In genomic region chr4:134315470-134315869, GRCm38 (mm10) we compare ENCODE assay signal across 17 mouse cellular contexts. TPM values are rescaled to one million over a fixed set of nuclear protein-coding genes. Genes with fewer than 3 reads are reported as not detected.
DNase-seq lines count a peak whose midpoint lies in the region; ATAC-seq and TF ChIP-seq lines count a peak whose summit lies in the region.
"Had no signal": no experiment of that assay in that cellular context is flagged by ENCODE, and none has a peak within 500 bp of the region (broad histone marks: within the 10 kb centered on the region; RNA-seq: fewer than 3 reads in every experiment).

No protein-coding gene starts in this region.

- no peak for DNase-seq in kidney, adult 2 months
- DNase-seq in embryonic facial prominence, embryonic 14.5 days (ENCODE audit: low spot score) = no peak
- peak; percentile 82 for DNase-seq in heart, postnatal 0 days (ENCODE audit: low spot score)
- no peak for DNase-seq in adipocyte (ENCODE audit: low spot score)
- DNase-seq: cerebellum, adult 9-11 months; lung, adult 2 months; thymus, adult 2 months had no signal

- H3K4me3 ChIP-seq in kidney, embryonic 14.5 days (ENCODE audit: low read length) = no peak overlapping the region
- H3K4me3 ChIP-seq in kidney, adult 2 months (ENCODE audit: insufficient read depth, low read depth, low read length) = no peak overlapping the region
- peak overlapping the region; percentile 67 for H3K4me3 ChIP-seq in E14TG2a.4 (replicated peaks; ENCODE audit: low read length)
- 0 out of 2 replicates have a peak overlapping the region, but pooled peaks have one; percentile 5 for H3K4me3 ChIP-seq in embryonic facial prominence, embryonic 14.5 days (ENCODE audit: low read depth, low read length)
- peak overlapping the region; percentile 63 for H3K4me3 ChIP-seq in heart, postnatal 0 days (ENCODE audit: low read depth, low read length)

- no peak overlapping the region for H3K27ac ChIP-seq in kidney, embryonic 14.5 days (ENCODE audit: low read depth, low read length)
- no peak overlapping the region for H3K27ac ChIP-seq in kidney, adult 2 months (ENCODE audit: insufficient read depth, low read depth, low read length)
- no peak overlapping the region for H3K27ac ChIP-seq in embryonic facial prominence, embryonic 14.5 days (replicated peaks; ENCODE audit: low read depth, low read length)
- H3K27ac ChIP-seq in heart, postnatal 0 days (ENCODE audit: low read depth) = peak overlapping the region; percentile 94
- H3K27ac ChIP-seq: kidney, postnatal 0 days had no signal

- no peaks in the 10 kb centered on the region for H3K36me3 ChIP-seq in kidney, embryonic 14.5 days (ENCODE audit: control insufficient read depth, insufficient read depth, low read length)
- no peaks in the 10 kb centered on the region for H3K36me3 ChIP-seq in kidney, adult 2 months (ENCODE audit: control insufficient read depth, insufficient read depth, low read length)
- no peaks in the 10 kb centered on the region; the same call in 1 of the 2 replicates for H3K36me3 ChIP-seq in E14TG2a.4 (ENCODE audit: insufficient read depth, low read length)
- H3K36me3 ChIP-seq in embryonic facial prominence, embryonic 14.5 days (ENCODE audit: control insufficient read depth, insufficient read depth, low read length) = no peaks in the 10 kb centered on the region
- peaks cover 15% of the 10 kb centered on the region; the same call in 1 of the 2 replicates for H3K36me3 ChIP-seq in heart, postnatal 0 days (replicated peaks; ENCODE audit: control insufficient read depth, insufficient read depth, low read length)

- no peak for TF ChIP-seq CTCF in kidney, adult 2 months (conservative IDR thresholded peaks at IDR 0.05; ENCODE audit: insufficient read depth, insufficient read length, low read depth, low read length)
- no peak for TF ChIP-seq CTCF in E14TG2a.4 (conservative IDR thresholded peaks at IDR 0.05; ENCODE audit: low read length)
- no peak; the same call in 1 of the 2 replicates for TF ChIP-seq CTCF in heart, postnatal 0 days (IDR thresholded peaks at IDR 0.05; ENCODE audit: low read depth)

- no peak for ATAC-seq in kidney, embryonic 14.5 days (ENCODE audit: low FRiP score, low TSS enrichment)
- ATAC-seq in embryonic facial prominence, embryonic 14.5 days (ENCODE audit: low read depth) = no peak
- ATAC-seq in heart, postnatal 0 days (ENCODE audit: insufficient read depth, low read depth) = peak; percentile 86
- no peak for ATAC-seq in CD4-positive, CD25-positive, alpha-beta regulatory T cell, adult 4 months
- ATAC-seq: hindbrain, embryonic 16.5 days; Patski had no signal

- H3K9ac ChIP-seq in kidney, embryonic 14.5 days (ENCODE audit: low read depth, low read length) = no peak overlapping the region; the same call in 1 of the 2 replicates
- H3K9ac ChIP-seq in embryonic facial prominence, embryonic 14.5 days (ENCODE audit: low read depth, low read length) = 0 out of 2 replicates have a peak overlapping the region, but pooled peaks have one; percentile 14
- H3K9ac ChIP-seq in heart, postnatal 0 days (replicated peaks; ENCODE audit: low read depth, low read length) = peak overlapping the region; percentile 59

- TF ChIP-seq EP300 in heart, postnatal 0 days (IDR thresholded peaks at IDR 0.05; ENCODE audit: low read depth) = 0 out of 2 replicates have a peak, but pooled peaks have one; percentile 35

- no peaks in the 10 kb centered on the region; the same call in 1 of the 2 replicates for H3K9me3 ChIP-seq in kidney, embryonic 14.5 days (ENCODE audit: control insufficient read depth, low read length)
- no peaks in the 10 kb centered on the region for H3K9me3 ChIP-seq in E14TG2a.4 (ENCODE audit: low read length)
- H3K9me3 ChIP-seq in embryonic facial prominence, embryonic 14.5 days (ENCODE audit: control insufficient read depth, low read length) = peaks cover 6% of the 10 kb centered on the region; the same call in 1 of the 2 replicates
- no peaks in the 10 kb centered on the region for H3K9me3 ChIP-seq in heart, postnatal 0 days (replicated peaks; ENCODE audit: control insufficient read depth, low read length)

- H3K4me2 ChIP-seq in kidney, embryonic 14.5 days (replicated peaks; ENCODE audit: low read depth, low read length) = peak overlapping the region; percentile 17
- H3K4me2 ChIP-seq in embryonic facial prominence, embryonic 14.5 days (ENCODE audit: low read depth, low read length) = 0 out of 2 replicates have a peak overlapping the region, but pooled peaks have one; percentile 15
- peak overlapping the region; percentile 63 for H3K4me2 ChIP-seq in heart, postnatal 0 days (ENCODE audit: low read depth, low read length)

- WGBS in kidney, embryonic 14.5 days = 74% methylated on average over 9 of the region's 9 CpGs
- 80% methylated on average over 9 of the region's 9 CpGs for WGBS in kidney, adult 2 months
- WGBS in embryonic facial prominence, embryonic 14.5 days = 63% methylated on average over 9 of the region's 9 CpGs
- 19% methylated on average over 9 of the region's 9 CpGs for WGBS in heart, postnatal 0 days

- H3K27me3 ChIP-seq in kidney, embryonic 14.5 days (ENCODE audit: control insufficient read depth, insufficient read depth, low read length) = no peaks in the 10 kb centered on the region
- H3K27me3 ChIP-seq in kidney, adult 2 months (replicated peaks; ENCODE audit: control insufficient read depth, insufficient read depth, low read length) = no peaks in the 10 kb centered on the region
- H3K27me3 ChIP-seq in E14TG2a.4 (ENCODE audit: insufficient read depth, low read length) = no peaks in the 10 kb centered on the region
- H3K27me3 ChIP-seq in embryonic facial prominence, embryonic 14.5 days (replicated peaks; ENCODE audit: control insufficient read depth, insufficient read depth, low read length) = no peaks in the 10 kb centered on the region
- H3K27me3 ChIP-seq in heart, postnatal 0 days (ENCODE audit: control insufficient read depth, insufficient read depth, low read length) = no peaks in the 10 kb centered on the region
- H3K27me3 ChIP-seq: Patski had no signal

- TF ChIP-seq POLR2A in kidney, adult 2 months (IDR thresholded peaks at IDR 0.05; ENCODE audit: low read depth, low read length) = no peak

- H3K4me1 ChIP-seq in kidney, embryonic 14.5 days (ENCODE audit: control insufficient read depth, insufficient read depth, low read length) = peaks cover 4% of the 10 kb centered on the region; the same call in 1 of the 2 replicates
- no peaks in the 10 kb centered on the region for H3K4me1 ChIP-seq in kidney, adult 2 months (ENCODE audit: control insufficient read depth, insufficient read depth, low read length)
- H3K4me1 ChIP-seq in E14TG2a.4 (replicated peaks; ENCODE audit: low read depth, low read length) = peaks cover 67% of the 10 kb centered on the region
- peaks cover 9% of the 10 kb centered on the region; the same call in 1 of the 2 replicates for H3K4me1 ChIP-seq in embryonic facial prominence, embryonic 14.5 days (ENCODE audit: control insufficient read depth, insufficient read depth, low read length)
- H3K4me1 ChIP-seq in heart, postnatal 0 days (ENCODE audit: control insufficient read depth, insufficient read depth) = peaks cover 28% of the 10 kb centered on the region

RNA-seq across cellular contexts. Expression of gene Trim63, which starts 0.6 kb away (rescaled TPM):
- polyA plus RNA-seq in kidney, embryonic 14.5 days (2014; fragmentation: Nextera tagmentation; extraction: Ambion mirVana) = 0.88 and 1.4 TPM in 2 replicates
- 4.2 and 7.4 TPM in 2 replicates for polyA plus RNA-seq in kidney, adult 2 months (2012; rRNA removed)
- polyA plus RNA-seq in embryonic facial prominence, embryonic 14.5 days (2014; fragmentation: Nextera tagmentation; extraction: Ambion mirVana) = 2.0 and 2.5 TPM in 2 replicates
- 168 and 170 TPM in 2 replicates for total RNA-seq in heart, postnatal 0 days (2014; rRNA removed; ENCODE audit: low replicate concordance)
- polyA plus RNA-seq in heart, postnatal 0 days (2015; fragmentation: Nextera tagmentation; extraction: Ambion mirVana) = 248 and 281 TPM in 2 replicates
- polyA plus RNA-seq in CD4-positive, CD25-positive, alpha-beta regulatory T cell, adult 4 months (2017; shearing (Covaris generic)) = not detected
- total RNA-seq: megakaryocyte-erythroid progenitor cell, adult 5-6 weeks had no signal

RNA-seq across cellular contexts. Expression of gene Slc30a2, which starts 27.5 kb away (rescaled TPM):
- polyA plus RNA-seq in kidney, embryonic 14.5 days (2014; fragmentation: Nextera tagmentation; extraction: Ambion mirVana) = 0.09 and 0.11 TPM in 2 replicates
- polyA plus RNA-seq in kidney, adult 2 months (2012; rRNA removed) = 32.3 and 33.3 TPM in 2 replicates
- 0.13 and 0.42 TPM in 2 replicates for polyA plus RNA-seq in embryonic facial prominence, embryonic 14.5 days (2014; fragmentation: Nextera tagmentation; extraction: Ambion mirVana)
- 0.38 TPM in 1 of 2 replicates, not detected in the other for total RNA-seq in heart, postnatal 0 days (2014; rRNA removed; ENCODE audit: low replicate concordance)
- polyA plus RNA-seq in heart, postnatal 0 days (2015; fragmentation: Nextera tagmentation; extraction: Ambion mirVana) = 0.16 and 0.33 TPM in 2 replicates
- polyA plus RNA-seq in CD4-positive, CD25-positive, alpha-beta regulatory T cell, adult 4 months (2017; shearing (Covaris generic)) = under 1 TPM; 0.19 TPM
- total RNA-seq: layer of hippocampus, postnatal 14 days; left cerebral cortex, postnatal 4 days; megakaryocyte-erythroid progenitor cell, adult 5-6 weeks had no signal
- polyA plus RNA-seq: forebrain, embryonic 11.5 days; Patski had no signal

RNA-seq across cellular contexts. Expression of gene Pdik1l, which starts 27.8 kb away (rescaled TPM):
- 14.9 and 18.8 TPM in 2 replicates for polyA plus RNA-seq in kidney, embryonic 14.5 days (2014; fragmentation: Nextera tagmentation; extraction: Ambion mirVana)
- 3.3 and 3.4 TPM in 2 replicates for polyA plus RNA-seq in kidney, adult 2 months (2012; rRNA removed)
- 18.5 and 19.6 TPM in 2 replicates for polyA plus RNA-seq in embryonic facial prominence, embryonic 14.5 days (2014; fragmentation: Nextera tagmentation; extraction: Ambion mirVana)
- 6.6 and 31.0 TPM in 2 replicates for total RNA-seq in heart, postnatal 0 days (2014; rRNA removed; ENCODE audit: low replicate concordance)
- 7.7 and 9.4 TPM in 2 replicates for polyA plus RNA-seq in heart, postnatal 0 days (2015; fragmentation: Nextera tagmentation; extraction: Ambion mirVana)
- 10 to 100 TPM; 20.7 to 24.2 TPM for polyA plus RNA-seq in CD4-positive, CD25-positive, alpha-beta regulatory T cell, adult 4 months (2017; shearing (Covaris generic))

Comparison
In these comparisons a context has a peak if more than half of its experiments do, and no peak if none do; other contexts are left out.
1. RNA of gene Slc30a2, which starts 27.5 kb away (polyA plus RNA-seq): 32.3 to 33.3 TPM in kidney, adult 2 months; 0.13 to 0.42 TPM in embryonic facial prominence, embryonic 14.5 days, 0.19 TPM in CD4-positive, CD25-positive, alpha-beta regulatory T cell, adult 4 months, 0.16 to 0.33 TPM in heart, postnatal 0 days and 0.09 to 0.11 TPM in kidney, embryonic 14.5 days; every median in the first group is over 10 times any median in the second.
2. H3K4me3 ChIP-seq: peak in E14TG2a.4 (single experiment), embryonic facial prominence, embryonic 14.5 days (single experiment) and heart, postnatal 0 days (single experiment); none in kidney, embryonic 14.5 days (single experiment) and kidney, adult 2 months (single experiment).
3. RNA of gene Trim63, which starts 0.6 kb away (polyA plus RNA-seq): 248 to 281 TPM in heart, postnatal 0 days; 4.2 to 7.4 TPM in kidney, adult 2 months, 2.0 to 2.5 TPM in embryonic facial prominence, embryonic 14.5 days, 0.88 to 1.4 TPM in kidney, embryonic 14.5 days and not detected in CD4-positive, CD25-positive, alpha-beta regulatory T cell, adult 4 months; every median in the first group is over 10 times any median in the second.
4. Peak in every context shown above with its lines, with median percentiles within 50 percentile points of each other: H3K4me2 ChIP-seq.